Mouse (Mus musculus) natural killer cell, adult 2 months (primary cell): ENCODE results near the gene Hp.
A peak's percentile ranks its signal among the peaks of the same experiment; 100 is the strongest.

Source experiments
- DNase-seq, 2 experiments: peaks; one replicate each; pipeline ENCODE4 v3.0.0; 2022; ENCODE audit warnings: low spot score in 2 of 2

Hp gene

GRCm38 (mm10) chr8:109563881-109564280, 15.1 kb downstream of the Hp start:
- DNase-seq: no peak

DNA sequence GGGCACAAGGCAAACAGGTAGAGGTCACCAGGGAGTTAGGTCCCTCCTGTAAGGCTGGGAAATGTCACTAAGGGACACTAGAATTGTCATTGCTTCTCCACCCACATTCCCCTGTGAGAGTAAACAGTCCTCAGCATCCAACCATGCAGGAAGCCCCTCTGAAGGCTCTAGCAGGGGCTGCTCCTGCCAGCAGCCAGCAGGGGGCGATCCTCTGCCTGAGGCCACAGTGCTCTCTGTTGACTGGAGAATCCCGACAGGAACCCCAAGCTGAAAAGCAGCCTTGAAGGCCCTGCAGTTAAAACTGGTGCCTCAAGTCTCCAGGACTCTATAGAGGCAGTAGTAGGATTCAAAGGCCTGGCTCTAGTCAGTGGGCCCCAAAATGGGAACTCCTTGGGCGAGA, 27.3 kb downstream of the Hp start:
- no peak for DNase-seq

DNA sequence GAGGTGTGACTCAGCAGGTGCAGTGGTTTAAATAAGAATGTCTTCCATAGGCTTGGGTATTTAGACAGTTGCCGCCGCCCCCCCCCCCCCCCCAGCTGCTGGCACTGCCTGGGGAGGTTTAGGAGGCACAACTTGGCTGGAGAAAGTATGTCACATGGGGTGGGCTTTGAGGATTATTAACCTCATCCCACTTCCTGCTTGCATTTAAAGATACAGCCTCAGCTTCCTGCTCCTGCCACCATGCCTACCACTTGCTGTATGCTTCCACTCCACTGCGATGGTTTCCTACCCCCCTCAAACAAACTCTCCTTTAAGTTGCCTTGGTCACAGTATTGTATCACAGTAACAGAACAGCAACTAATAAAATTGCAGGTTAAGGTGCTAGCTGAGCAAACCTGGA, 34.9 kb downstream of the Hp start:
- no peak for DNase-seq

GRCm38 (mm10) chr8:109542748-109543519, 36.0 kb downstream of the Hp start:
- no peak for DNase-seq

GRCm38 (mm10) chr8:109542165-109542564, 36.8 kb downstream of the Hp start:
- DNase-seq: no peak

GRCm38 (mm10) chr8:109536703-109537102, 42.3 kb downstream of the Hp start:
- peak; percentile 27 to 58 for DNase-seq

DNA sequence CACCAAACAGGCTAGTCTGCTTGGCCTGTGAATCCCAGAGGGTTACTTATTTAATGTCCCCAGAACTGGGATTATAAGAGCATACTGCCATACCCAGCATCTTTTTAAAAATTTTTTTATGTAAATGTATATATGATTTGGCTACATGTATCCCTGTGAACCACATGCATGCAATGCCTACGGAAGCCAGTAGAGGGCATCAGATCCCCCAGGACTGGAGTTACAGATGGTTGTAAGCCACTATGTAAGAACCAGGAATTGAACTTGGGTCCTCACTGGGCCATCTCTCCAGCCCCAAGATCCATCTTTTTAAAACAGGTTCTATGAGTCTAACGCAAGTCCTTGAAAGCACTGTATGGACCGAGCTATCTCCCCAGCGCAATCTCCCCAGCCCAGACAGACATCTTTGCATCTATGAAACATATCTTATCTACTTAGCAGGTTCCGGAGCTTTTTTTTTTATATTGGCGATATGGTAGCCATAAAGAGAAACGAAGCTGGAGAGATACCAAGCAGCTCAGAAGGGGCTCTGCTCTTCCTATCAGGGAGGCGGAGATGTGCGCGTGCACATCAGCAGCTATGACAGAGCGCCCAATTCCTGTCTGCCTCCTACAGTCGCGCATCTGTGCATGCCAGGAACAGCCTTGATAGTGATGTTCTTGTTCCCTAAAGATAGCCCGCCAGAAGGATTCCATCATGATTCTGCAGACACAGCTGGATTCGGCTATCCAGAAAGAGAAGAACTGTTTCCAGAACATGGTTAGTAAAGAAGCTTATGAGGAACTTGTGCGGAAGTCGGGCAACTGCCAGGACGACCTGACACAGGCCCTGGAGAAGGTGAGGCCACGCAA, 43.6 kb downstream of the Hp start:
- DNase-seq: peak in 1 of 2 experiments; percentile 21
